Mouse (Mus musculus): ENCODE results near the gene Il1b. TPM values are rescaled to one million over a fixed set of nuclear protein-coding genes. Genes with fewer than 3 reads are reported as not detected.

Gene Il1b
- polyA plus RNA-seq, 1 experiment from 2014 or later: 0.35 TPM

GRCm38 (mm10) chr2:129393524-129393923 is 22.6 kb upstream of the Il1b start:
- Histone ChIP-seq H3K27ac (ENCODE audit: low read depth, low read length) (no peak overlapping the region), H3K27me3 (replicated peaks; ENCODE audit: control insufficient read depth, insufficient read depth, low read length) (no peaks in the 10 kb centered on the region), H3K9ac (ENCODE audit: low read depth, low read length) (no peak overlapping the region), H3K4me3 (ENCODE audit: low read depth, low read length) (no peak overlapping the region), H3K4me2 (replicated peaks; ENCODE audit: low read depth) (no peak overlapping the region), H3K9me3 (ENCODE audit: control insufficient read depth) (no peaks in the 10 kb centered on the region), H3K36me3 (ENCODE audit: control insufficient read depth, insufficient read depth) (no peaks in the 10 kb centered on the region), H3K4me1 (replicated peaks; ENCODE audit: control insufficient read depth, insufficient read depth, low read length) (no peaks in the 10 kb centered on the region)
- WGBS: 25% methylated on average over 6 of the region's 6 CpGs
- no peak for ATAC-seq
- peak; percentile 76 for TF ChIP-seq CTCF (IDR thresholded peaks at IDR 0.05; ENCODE audit: low read depth)

DNA sequence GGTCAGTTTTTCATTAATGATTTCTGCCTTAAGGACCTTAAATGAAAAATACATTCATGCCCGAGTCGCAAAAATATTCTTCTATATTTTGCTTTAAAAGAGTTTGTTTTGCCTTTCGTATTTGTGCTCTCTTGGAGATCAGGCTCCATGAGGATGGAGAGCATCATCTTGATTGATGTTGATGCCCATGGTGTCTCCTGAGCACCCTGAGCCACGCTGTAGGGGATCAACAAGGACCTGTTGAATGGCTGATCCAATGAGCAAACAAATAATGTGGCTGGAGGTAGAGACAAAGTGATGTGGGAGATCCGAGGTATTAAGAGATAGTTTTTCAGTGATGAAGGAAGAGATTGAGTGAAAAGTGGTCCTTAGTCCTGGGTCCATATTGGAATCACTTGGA is 19.2 kb upstream of the Il1b start:
- TF ChIP-seq CTCF (IDR thresholded peaks at IDR 0.05; ENCODE audit: low read depth): no peak
- no peak overlapping the region for H3K4me3 ChIP-seq (ENCODE audit: low read depth, low read length)
- no peaks in the 10 kb centered on the region for H3K9me3 ChIP-seq (ENCODE audit: control insufficient read depth)
- no peak overlapping the region for H3K9ac ChIP-seq (ENCODE audit: low read depth, low read length)
- WGBS: 86% methylated on average over 5 of the region's 5 CpGs
- no peaks in the 10 kb centered on the region for H3K27me3 ChIP-seq (replicated peaks; ENCODE audit: control insufficient read depth, insufficient read depth, low read length)
- no peaks in the 10 kb centered on the region for H3K4me1 ChIP-seq (replicated peaks; ENCODE audit: control insufficient read depth, insufficient read depth, low read length)
- ATAC-seq: no peak
- H3K4me2 ChIP-seq (replicated peaks; ENCODE audit: low read depth): no peak overlapping the region
- no peak overlapping the region for H3K27ac ChIP-seq (ENCODE audit: low read depth, low read length)
- no peaks in the 10 kb centered on the region for H3K36me3 ChIP-seq (ENCODE audit: control insufficient read depth, insufficient read depth)

DNA sequence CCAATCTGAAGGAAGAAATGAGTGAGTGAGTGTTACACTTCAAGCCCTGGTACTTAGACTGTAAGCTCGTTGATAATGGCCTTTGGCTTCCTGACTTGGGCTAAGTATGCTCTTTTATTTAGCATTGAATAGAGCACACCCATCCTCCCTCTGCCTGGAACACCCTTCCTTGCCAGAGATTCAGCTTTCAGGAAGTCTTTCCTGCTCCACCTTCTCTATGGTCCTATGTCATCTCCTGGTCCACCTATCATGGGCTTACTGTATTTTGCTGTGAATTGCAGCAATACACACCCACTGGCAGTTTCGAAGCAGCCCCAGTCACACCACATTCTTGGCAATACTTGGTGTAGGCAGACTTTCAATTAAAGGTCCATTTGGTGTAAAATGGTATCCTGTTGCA is 18.4 kb upstream of the Il1b start:
- Histone ChIP-seq H3K9ac (ENCODE audit: low read depth, low read length) (no peak overlapping the region), H3K4me1 (replicated peaks; ENCODE audit: control insufficient read depth, insufficient read depth, low read length) (no peaks in the 10 kb centered on the region), H3K27ac (ENCODE audit: low read depth, low read length) (no peak overlapping the region; the same call in 1 of the 2 replicates), H3K4me2 (replicated peaks; ENCODE audit: low read depth) (no peak overlapping the region), H3K4me3 (ENCODE audit: low read depth, low read length) (no peak overlapping the region), H3K27me3 (replicated peaks; ENCODE audit: control insufficient read depth, insufficient read depth, low read length) (no peaks in the 10 kb centered on the region), H3K36me3 (ENCODE audit: control insufficient read depth, insufficient read depth) (no peaks in the 10 kb centered on the region), H3K9me3 (ENCODE audit: control insufficient read depth) (no peaks in the 10 kb centered on the region)
- 60% methylated on average over 2 of the region's 2 CpGs for WGBS
- no peak for TF ChIP-seq CTCF (IDR thresholded peaks at IDR 0.05; ENCODE audit: low read depth)
- ATAC-seq: no peak

DNA sequence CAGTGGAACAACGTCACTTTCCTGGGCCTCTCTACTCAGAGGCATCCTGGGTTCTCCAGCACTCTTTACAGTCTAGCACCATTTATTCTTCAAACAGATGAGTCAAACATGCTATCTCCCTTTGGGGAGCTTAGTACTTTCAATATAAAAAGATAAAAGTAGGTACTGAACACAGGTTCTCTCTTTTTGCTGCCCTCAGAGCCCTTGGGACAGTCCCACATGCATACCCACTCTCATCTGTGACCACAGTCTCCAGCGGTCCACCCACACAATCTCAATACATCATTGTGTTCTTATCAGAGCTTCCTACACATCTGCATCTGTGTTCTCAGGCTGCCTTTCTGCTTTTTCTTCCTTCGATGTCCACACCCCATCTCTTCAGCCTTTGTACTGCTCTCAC is 14.4 kb upstream of the Il1b start:
- TF ChIP-seq CTCF (IDR thresholded peaks at IDR 0.05; ENCODE audit: low read depth): no peak
- Histone ChIP-seq H3K9me3 (ENCODE audit: control insufficient read depth) (no peaks in the 10 kb centered on the region), H3K4me3 (ENCODE audit: low read depth, low read length) (no peak overlapping the region), H3K27me3 (replicated peaks; ENCODE audit: control insufficient read depth, insufficient read depth, low read length) (no peaks in the 10 kb centered on the region), H3K4me1 (replicated peaks; ENCODE audit: control insufficient read depth, insufficient read depth, low read length) (no peaks in the 10 kb centered on the region), H3K9ac (ENCODE audit: low read depth, low read length) (no peak overlapping the region), H3K27ac (ENCODE audit: low read depth, low read length) (no peak overlapping the region), H3K36me3 (ENCODE audit: control insufficient read depth, insufficient read depth) (no peaks in the 10 kb centered on the region), H3K4me2 (replicated peaks; ENCODE audit: low read depth) (no peak overlapping the region)
- no peak for ATAC-seq
- WGBS: 83% methylated on average over 3 of the region's 3 CpGs

- H3K4me1 ChIP-seq (replicated peaks; ENCODE audit: control insufficient read depth, insufficient read depth, low read length): no peaks in the 10 kb centered on the region
- WGBS: 82% methylated on average over 8 of the region's 8 CpGs
- H3K27ac ChIP-seq (ENCODE audit: low read depth, low read length): no peak overlapping the region
- H3K4me2 ChIP-seq (replicated peaks; ENCODE audit: low read depth): no peak overlapping the region
- H3K4me3 ChIP-seq (ENCODE audit: low read depth, low read length): no peak overlapping the region
- H3K9me3 ChIP-seq (ENCODE audit: control insufficient read depth): no peaks in the 10 kb centered on the region
- H3K36me3 ChIP-seq (ENCODE audit: control insufficient read depth, insufficient read depth): no peaks in the 10 kb centered on the region
- H3K9ac ChIP-seq (ENCODE audit: low read depth, low read length): no peak overlapping the region
- TF ChIP-seq CTCF (IDR thresholded peaks at IDR 0.05; ENCODE audit: low read depth): no peak
- H3K27me3 ChIP-seq (replicated peaks; ENCODE audit: control insufficient read depth, insufficient read depth, low read length): no peaks in the 10 kb centered on the region
- ATAC-seq: no peak
Observed at GRCm38 (mm10) chr2:129384272-129384660, 13.3 kb upstream of the Il1b start.

DNA sequence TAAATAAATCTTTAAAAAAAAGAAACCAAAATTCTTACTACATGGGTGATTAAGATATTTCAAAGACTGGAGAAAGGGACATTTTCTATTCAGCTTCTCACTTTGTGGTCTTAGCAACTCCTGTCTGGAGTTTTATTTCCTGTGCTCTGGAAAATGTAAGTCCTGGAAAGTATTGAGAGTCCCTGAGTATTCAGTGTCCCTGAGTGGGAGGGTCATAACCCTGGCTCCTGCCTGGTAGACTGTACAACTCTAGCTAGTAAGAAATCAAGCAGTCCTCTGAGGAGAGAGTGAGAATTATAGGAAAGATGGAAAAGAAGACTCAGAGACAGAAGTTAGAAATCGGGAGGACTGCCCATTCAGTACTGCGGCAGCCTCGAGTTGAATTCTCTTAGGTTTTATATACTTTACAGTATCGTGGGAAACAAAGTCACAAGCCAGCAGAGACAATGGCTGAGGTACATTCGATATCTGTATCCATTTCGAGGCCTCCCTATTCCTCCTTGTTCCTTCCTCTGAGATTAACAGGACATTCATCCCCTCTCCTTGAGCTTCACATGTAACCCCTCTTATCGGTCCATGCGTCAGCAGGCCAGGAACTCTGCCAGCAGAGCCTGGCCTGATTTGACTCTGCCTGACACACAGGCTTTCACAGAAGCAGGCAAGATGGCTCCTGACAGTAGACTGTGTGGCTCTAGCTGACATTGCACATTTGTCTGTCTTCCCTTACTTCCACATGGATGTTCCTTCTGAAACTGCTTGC is 12.8 kb upstream of the Il1b start:
- TF ChIP-seq CTCF (IDR thresholded peaks at IDR 0.05; ENCODE audit: low read depth): no peak
- H3K4me3 ChIP-seq (ENCODE audit: low read depth, low read length): no peak overlapping the region
- no peaks in the 10 kb centered on the region for H3K36me3 ChIP-seq (ENCODE audit: control insufficient read depth, insufficient read depth)
- H3K27me3 ChIP-seq (replicated peaks; ENCODE audit: control insufficient read depth, insufficient read depth, low read length): no peaks in the 10 kb centered on the region
- H3K9me3 ChIP-seq (ENCODE audit: control insufficient read depth): no peaks in the 10 kb centered on the region
- no peak for ATAC-seq
- 86% methylated on average over 8 of the region's 8 CpGs for WGBS
- H3K4me1 ChIP-seq (replicated peaks; ENCODE audit: control insufficient read depth, insufficient read depth, low read length): no peaks in the 10 kb centered on the region
- no peak overlapping the region for H3K9ac ChIP-seq (ENCODE audit: low read depth, low read length)
- H3K4me2 ChIP-seq (replicated peaks; ENCODE audit: low read depth): no peak overlapping the region
- no peak overlapping the region for H3K27ac ChIP-seq (ENCODE audit: low read depth, low read length)
